Mouse (Mus musculus): ENCODE measurements around the gene Pabpc4.
A peak's percentile ranks its signal among the peaks of the same experiment; 100 is the strongest.
"Not testable (repeated sequence)": the region's sequence is repeated elsewhere in the genome, so short reads cannot be mapped to it uniquely, and the experiment has no call there.

The Pabpc4 gene

DNA sequence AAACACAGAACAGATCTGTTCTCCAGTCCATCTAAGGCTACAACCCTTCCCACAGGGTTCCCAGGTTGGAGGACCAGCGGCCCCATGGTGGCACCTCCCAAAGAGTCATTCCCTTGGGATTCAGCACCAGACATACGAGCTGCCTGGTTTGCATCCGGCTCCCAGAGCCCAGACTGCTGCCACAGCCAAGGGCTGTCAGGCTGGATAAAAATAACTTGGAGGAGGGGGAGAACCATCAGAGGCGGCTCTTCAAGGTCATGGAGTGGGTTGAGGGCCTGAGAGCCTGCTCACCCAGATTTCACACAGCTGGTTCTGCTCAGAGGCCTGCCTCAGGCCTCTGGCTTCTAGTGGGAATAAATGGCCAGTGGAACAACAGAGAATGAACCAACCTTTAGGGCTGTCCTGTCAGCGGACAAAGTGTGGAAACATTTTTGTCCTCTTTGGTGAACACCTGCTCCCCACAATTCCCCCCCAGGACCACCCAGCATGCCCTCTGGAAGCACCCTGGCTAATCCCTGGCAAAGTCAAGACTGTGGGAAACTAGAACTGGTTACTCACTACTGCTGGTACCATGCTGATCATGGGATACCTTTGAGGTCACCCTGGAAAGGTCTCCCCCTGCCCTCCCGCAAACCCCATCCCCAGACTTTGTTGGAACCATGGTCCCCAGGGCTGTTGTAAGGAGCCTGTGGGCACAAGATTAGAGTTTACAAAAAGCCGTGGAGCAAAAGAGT lies 14.8 kb upstream of the Pabpc4 start:
- DNase-seq (ENCODE audit: low read depth, low spot score), result no peak

GRCm38 (mm10) chr4:123248971-123249567 lies 13.1 kb upstream of the Pabpc4 start:
- no peak for DNase-seq (ENCODE audit: low read depth, low spot score)

DNA sequence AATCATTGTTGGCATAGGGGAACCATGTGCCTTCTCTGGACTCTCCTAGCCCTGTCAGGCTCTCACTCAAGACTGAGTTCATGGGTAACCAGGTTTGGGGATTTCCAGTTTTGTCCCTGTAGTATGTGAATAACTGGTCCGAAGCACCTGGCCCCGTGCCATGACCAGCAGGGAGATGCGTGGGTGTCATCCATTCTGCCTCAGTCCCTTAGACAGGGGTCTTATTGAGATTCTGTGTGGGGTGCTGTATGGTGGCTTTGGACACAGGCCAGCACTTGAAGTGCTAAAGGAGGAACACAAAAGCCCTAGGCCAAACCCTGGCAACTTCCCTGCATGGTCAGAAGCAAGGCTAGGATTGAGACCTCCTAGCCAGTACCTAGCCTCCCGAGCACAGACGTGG lies 9.9 kb upstream of the Pabpc4 start:
- DNase-seq (ENCODE audit: low read depth, low spot score), result no peak

DNA sequence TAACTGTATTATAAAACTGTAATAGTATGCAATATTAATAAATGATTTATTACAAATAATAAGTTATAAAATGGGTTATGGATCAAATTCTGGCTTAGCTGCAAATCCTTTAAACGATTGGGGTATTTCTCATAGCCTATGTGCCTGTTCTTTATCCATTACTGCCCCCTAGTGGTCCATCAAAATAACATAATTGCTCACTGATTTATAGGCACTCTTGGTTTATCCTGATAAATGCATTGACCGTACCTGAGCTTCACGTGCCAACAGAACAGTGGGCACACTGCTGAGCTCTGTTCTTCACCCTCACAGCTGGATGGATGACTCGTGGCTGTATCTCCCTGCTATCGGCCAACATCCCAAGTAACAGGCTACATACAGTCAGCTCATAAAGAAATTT lies 7.5 kb upstream of the Pabpc4 start:
- peak; percentile 65 for DNase-seq (ENCODE audit: low read depth, low spot score)

DNA sequence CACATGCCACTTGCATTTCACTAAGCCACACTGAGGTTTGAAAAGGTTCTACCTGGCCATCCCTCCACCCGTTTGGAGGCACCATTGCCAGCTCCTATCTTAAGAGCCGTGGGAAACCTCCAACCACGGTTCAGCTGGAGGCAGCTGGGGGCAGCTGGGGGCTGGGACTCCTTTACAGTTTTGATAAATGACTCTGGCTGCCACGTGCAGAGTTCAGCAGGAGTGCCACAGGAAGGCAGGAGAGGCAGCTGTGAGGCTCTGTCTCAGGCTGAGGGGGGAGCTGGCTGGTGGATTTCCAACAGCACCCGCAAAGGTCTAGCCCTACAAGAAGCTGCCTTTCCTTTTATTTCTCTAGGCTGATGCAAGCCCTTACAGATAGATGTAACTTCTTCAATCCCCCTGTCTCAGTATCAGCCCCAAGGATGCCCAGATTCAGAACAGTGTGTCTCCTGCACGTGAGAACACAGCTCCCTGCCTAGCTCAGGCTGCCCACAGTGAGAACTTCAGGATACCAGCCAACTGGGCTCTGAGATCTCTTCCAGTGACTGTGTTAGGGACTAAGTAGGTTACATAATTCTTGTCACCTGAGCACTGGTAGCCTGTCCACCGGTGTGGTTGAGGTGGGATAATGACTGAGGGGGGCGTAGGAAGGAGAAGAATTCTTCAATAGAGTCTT lies 1.9 kb upstream of the Pabpc4 start:
- no peak for DNase-seq (ENCODE audit: low read depth, low spot score)

GRCm38 (mm10) chr4:123271063-123271462 lies 8.9 kb downstream of the Pabpc4 start:
- DNase-seq (ENCODE audit: low read depth, low spot score), result peak; percentile 36

DNA sequence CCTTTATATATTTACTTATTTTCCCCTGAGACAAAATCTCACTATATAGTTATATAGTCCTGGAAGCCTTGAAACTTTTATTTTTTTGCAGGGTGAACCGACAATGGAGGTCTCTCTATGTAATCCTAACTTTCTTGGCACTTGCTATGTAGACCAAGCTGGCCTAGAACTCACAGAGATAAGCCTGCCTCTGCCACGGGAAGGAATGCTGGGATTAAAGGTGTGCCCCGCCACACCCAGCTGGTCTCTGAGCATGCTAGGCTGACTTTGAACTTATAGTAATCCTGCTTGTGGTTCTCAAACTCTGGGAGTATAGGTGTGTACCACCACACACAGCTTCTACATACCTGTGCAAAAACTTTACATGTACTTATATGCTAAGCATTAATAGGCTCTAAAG lies 18.0 kb downstream of the Pabpc4 start:
- no peak for DNase-seq (ENCODE audit: low read depth, low spot score)

- peak; percentile 97 for DNase-seq (ENCODE audit: low read depth, low spot score)
Observed at GRCm38 (mm10) chr4:123282500-123282899, 20.3 kb downstream of the Pabpc4 start.

GRCm38 (mm10) chr4:123282915-123283674 lies 20.9 kb downstream of the Pabpc4 start:
- not testable (repeated sequence) for DNase-seq (ENCODE audit: low read depth, low spot score)

GRCm38 (mm10) chr4:123283675-123284064 lies 21.5 kb downstream of the Pabpc4 start:
- DNase-seq (ENCODE audit: low read depth, low spot score), result not testable (repeated sequence)

DNA sequence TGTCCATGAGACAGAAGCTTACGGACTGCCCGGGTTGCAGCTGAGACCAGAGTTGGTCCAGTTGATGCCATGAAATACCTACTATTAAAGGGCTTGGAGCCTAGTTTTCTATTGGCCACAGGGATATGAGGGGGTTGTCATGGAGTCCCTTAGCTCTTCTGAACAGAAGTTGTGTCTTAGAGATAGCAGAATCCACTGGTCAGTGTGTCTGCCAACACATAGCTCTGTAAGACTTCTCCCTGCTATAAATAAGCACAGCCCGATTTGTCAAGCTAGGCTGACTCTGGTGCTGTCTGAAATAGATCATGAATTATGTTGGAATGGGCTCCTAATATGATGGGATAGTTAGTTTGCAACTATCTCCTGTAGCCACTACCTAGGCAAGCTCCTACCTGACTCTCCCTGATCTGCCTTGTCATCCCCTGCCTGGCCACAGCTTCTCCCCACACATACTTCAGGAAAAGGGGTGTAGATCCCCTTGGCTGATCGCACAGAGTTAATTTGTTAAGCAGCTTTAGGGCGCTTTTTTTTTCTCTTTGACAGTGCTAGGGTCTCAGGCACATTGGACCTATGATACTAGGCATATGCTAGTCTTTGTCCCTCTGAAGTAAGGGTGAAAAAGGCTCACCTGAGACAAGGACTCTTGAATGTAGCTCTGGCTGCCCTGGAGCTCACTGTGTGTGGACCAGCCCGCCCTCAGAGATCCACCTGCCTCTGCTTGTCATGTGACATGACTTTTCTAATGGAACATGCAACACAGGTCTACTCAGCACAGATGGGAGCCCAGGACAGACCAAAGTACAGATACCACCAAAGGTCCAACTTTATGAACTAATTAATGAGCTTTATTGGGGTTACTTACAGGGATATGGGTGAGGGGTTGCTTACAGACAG lies 22.8 kb downstream of the Pabpc4 start:
- no peak for DNase-seq (ENCODE audit: low read depth, low spot score)

GRCm38 (mm10) chr4:123286790-123287189 lies 24.6 kb downstream of the Pabpc4 start:
- DNase-seq (ENCODE audit: low read depth, low spot score), result no peak

DNA sequence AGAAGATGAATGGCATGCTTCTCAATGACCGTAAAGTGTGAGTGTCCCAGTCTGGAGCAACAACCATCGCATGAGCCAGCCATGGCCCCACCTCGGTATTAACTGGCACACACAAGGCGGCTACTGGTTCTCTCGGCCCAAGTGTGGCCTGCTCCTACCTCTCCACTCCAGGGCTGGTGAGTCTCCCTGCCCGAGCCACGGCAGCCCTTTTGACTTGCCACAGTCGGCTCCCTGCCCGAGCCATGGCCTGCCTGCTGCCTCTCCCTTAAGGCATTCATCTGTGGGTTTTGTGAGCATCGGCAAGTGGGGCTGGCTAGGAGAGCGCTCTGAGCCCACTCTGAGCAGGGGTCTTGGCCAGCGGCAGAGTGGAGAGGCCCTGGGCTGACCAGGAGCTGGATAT lies 26.9 kb downstream of the Pabpc4 start:
- no peak for DNase-seq (ENCODE audit: low read depth, low spot score)

- no peak for DNase-seq (ENCODE audit: low read depth, low spot score)
Observed at GRCm38 (mm10) chr4:123292390-123292789, 30.2 kb downstream of the Pabpc4 start.

DNA sequence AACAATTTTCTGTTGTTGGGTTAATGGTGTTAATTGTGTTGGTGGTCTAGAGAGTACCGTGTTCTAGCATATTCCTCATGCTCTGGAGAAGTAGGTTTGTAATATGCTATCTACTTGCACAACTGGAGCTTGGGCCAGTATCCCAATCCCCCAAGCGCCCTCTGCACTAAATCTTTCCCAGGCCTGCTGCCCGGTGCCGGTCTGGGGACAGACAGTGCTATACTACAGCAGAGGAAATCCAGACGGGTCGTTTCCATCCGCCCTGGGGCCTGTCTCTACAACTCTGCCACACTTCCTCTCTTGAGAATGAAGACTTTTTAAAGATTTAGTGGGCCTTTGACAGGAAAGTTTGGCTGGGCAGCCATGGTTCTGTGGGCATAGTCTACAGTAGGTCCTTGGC lies 30.8 kb downstream of the Pabpc4 start:
- DNase-seq (ENCODE audit: low read depth, low spot score), result no peak

DNA sequence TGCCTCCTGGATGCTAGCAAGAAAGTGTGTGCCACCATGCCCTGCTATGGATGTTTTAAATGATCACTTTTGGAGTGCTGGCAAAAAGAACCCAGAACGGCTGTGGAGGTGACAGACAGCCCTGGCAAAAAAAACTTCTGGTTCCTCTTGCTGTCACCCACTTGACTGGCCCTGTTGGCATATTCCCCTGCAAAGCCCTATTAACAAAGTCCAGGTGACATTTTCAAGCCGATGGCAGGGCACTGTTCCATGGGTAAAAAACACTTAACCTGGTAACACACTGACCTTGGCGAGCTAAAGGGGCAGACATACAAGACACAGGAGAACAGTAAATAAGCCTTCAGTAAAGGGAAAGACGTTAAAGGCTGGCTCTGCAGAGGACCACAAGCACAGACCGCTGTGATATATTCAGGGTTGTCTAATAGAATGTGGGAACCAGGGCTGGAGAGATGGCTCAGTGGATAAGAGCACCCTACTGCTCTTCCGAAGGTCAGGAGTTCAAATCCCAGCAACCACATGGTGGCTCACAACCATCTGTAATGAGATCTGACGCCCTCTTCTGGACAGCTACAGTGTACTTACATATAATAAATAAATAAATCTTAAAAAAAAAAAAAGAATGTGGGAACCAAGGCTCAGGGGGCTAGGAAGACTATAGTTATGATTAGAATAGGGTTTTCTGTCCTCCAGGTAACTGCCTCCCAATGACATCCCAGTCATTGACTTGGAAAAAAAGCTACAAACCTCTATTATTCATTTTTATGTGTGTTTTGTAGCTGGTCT lies 31.7 kb downstream of the Pabpc4 start:
- no peak for DNase-seq (ENCODE audit: low read depth, low spot score)

DNA sequence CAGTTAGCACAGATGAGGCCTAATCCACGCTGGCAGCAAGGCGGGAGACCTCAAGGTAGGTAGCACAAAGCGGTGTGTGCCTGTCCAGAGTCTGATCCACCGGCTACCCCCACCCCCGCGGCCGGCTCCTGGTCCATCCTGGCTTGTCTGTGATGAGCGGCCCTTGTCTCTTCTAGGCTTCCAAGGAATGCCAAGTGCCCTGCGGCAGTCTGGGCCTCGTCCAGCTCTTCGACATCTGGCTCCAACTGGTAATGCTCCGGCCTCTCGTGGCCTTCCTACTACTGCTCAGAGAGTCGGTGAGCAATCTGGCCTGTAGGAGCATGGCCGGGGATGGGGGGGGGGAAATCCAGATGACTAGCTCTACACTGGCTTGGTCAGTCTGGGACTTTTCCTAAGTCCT lies 32.9 kb downstream of the Pabpc4 start:
- DNase-seq (ENCODE audit: low read depth, low spot score), result not testable (repeated sequence)

GRCm38 (mm10) chr4:123295516-123296147 lies 33.5 kb downstream of the Pabpc4 start:
- no peak for DNase-seq (ENCODE audit: low read depth, low spot score)

GRCm38 (mm10) chr4:123296148-123296534 lies 34.0 kb downstream of the Pabpc4 start:
- DNase-seq (ENCODE audit: low read depth, low spot score), result no peak
